Mouse (Mus musculus): ENCODE measurements at regions not wholly inside any gene's neighbourhood (a gene's known extent, or its start where the extent isn't known, plus 50 kb on each side); places are given as distances from the start of the nearest gene placed in this dataset.

DNA sequence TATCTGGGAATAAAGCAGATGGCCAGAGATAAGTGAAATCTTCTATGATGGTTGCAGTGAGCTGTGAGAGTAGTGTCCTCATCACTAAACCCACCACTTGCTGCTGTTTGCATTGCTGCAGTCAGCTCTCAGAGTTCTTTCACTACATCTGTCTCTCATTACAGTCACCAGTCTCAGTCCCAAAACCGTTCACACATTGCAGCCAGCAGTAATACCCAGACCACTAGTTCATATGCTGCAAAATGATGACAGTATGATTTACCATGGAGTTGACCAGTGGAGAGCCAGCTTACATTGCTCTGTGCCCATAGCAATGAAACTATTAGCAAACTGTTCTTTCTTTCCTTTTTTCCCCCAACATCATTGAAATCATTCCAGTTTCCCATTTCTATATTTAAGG lies 718.6 kb downstream of the Tlr4 start:
- no peaks in the 10 kb centered on the region for H3K36me3 ChIP-seq
- no peak overlapping the region for H3K27ac ChIP-seq
- no peak overlapping the region for H3K4me3 ChIP-seq
- no peaks in the 10 kb centered on the region for H3K9me3 ChIP-seq
- no peak for DNase-seq (ENCODE audit: low spot score)
- H3K27me3 ChIP-seq (ENCODE audit: insufficient read depth, poor library complexity, severe bottlenecking) = no peaks in the 10 kb centered on the region
- H3K4me1 ChIP-seq = no peaks in the 10 kb centered on the region
- 71% methylated on average over 1 of the region's 1 CpGs for WGBS

DNA sequence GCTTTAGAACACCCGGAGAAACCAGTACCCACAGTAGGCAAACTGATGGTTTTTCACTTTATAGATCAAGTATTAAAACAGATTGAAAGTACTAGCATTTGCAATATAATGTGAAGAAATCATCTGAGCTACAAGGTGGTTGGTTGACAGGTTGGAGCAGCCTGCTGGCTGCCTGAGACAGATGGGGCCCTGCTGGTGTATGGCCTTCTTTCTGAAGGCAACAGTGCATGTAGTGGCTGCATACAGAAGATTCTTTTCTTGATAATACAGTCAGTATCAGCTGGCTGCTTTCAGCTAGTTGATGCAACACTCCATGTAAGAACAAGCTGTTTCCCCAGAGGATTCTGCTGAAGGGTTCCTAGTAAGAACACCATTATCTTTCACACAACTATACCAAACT lies 720.6 kb downstream of the Tlr4 start:
- H3K9me3 ChIP-seq = no peaks in the 10 kb centered on the region
- no peak overlapping the region for H3K27ac ChIP-seq
- no peaks in the 10 kb centered on the region for H3K4me1 ChIP-seq
- no peak overlapping the region for H3K4me3 ChIP-seq
- no peaks in the 10 kb centered on the region for H3K36me3 ChIP-seq
- no peak for DNase-seq (ENCODE audit: low spot score)
- no peaks in the 10 kb centered on the region for H3K27me3 ChIP-seq (ENCODE audit: insufficient read depth, poor library complexity, severe bottlenecking)
- WGBS = 96% methylated on average over 1 of the region's 1 CpGs

DNA sequence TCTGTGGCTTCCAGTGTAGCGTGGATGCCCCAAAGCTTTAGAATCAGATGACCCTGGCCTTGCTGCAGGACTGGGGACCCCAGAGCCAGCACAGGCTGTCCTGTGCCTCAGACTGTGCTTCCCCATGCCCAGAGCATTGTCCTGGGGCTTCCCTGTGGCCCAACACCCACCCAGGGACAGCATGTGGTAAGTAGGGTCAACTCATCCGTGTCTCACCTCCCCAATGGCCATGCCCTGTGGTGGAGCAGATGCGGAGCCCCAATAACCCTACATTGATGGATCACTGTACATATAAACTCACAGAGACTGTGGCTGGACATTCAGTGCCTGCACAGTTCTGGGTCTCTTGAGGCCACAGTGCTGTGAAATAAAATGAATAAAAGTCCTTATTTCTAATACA lies 726.1 kb downstream of the Tlr4 start:
- Histone ChIP-seq H3K4me3 (no peak overlapping the region), H3K36me3 (no peaks in the 10 kb centered on the region), H3K9me3 (no peaks in the 10 kb centered on the region), H3K27me3 (ENCODE audit: insufficient read depth, poor library complexity, severe bottlenecking) (no peaks in the 10 kb centered on the region), H3K4me1 (no peaks in the 10 kb centered on the region), H3K27ac (no peak overlapping the region)
- peak; percentile 74 for DNase-seq (ENCODE audit: low spot score)
- WGBS = 75% methylated on average over 3 of the region's 3 CpGs

DNA sequence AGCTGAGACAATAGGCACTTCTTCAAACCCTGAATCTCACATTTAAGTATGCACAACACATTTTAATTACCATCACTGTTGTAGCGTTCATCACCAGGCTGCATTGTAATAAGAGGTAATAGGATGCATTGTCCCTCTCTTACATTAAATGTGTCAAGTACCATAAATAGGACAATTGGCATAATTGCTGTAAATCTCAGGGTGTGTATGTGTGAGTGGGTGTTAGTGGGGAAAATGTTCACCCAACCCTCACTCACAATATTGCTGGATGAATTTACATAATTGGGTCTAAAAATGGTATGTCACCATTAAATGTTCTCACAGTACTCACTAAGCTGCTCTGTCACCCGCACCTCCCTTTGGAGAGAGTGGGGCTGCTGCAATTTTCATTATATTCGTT lies 747.4 kb downstream of the Tlr4 start:
- Histone ChIP-seq H3K36me3 (no peaks in the 10 kb centered on the region), H3K4me3 (no peak overlapping the region), H3K4me1 (no peaks in the 10 kb centered on the region), H3K27ac (no peak overlapping the region), H3K9me3 (no peaks in the 10 kb centered on the region), H3K27me3 (ENCODE audit: insufficient read depth, poor library complexity, severe bottlenecking) (no peaks in the 10 kb centered on the region)
- no peak for DNase-seq (ENCODE audit: low spot score)
- 81% methylated on average over 3 of the region's 3 CpGs for WGBS

DNA sequence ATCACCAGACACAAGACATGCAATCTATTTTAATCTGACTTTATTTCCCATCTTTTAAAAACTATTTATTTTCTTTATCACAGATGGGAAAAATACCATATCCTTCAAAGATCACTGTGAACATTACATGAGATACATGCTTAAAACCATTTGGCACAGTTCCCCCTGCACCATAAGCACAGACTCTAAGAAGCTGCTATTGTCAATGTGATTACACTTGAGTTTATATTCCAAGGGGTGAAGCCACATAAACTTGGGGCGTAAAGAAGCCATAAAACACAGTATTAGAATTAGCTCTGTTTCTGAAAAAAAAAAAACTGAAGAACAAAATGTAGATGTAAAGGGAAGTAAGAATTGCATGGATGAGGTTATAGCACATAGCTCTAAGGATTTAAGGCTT lies 762.1 kb downstream of the Tlr4 start:
- no peak overlapping the region for H3K4me3 ChIP-seq
- no peak for DNase-seq (ENCODE audit: low spot score)
- WGBS = 90% methylated on average over 1 of the region's 1 CpGs
- H3K27me3 ChIP-seq (ENCODE audit: insufficient read depth, poor library complexity, severe bottlenecking) = no peaks in the 10 kb centered on the region
- no peaks in the 10 kb centered on the region for H3K9me3 ChIP-seq
- H3K4me1 ChIP-seq = no peaks in the 10 kb centered on the region
- no peaks in the 10 kb centered on the region for H3K36me3 ChIP-seq
- no peak overlapping the region for H3K27ac ChIP-seq

DNA sequence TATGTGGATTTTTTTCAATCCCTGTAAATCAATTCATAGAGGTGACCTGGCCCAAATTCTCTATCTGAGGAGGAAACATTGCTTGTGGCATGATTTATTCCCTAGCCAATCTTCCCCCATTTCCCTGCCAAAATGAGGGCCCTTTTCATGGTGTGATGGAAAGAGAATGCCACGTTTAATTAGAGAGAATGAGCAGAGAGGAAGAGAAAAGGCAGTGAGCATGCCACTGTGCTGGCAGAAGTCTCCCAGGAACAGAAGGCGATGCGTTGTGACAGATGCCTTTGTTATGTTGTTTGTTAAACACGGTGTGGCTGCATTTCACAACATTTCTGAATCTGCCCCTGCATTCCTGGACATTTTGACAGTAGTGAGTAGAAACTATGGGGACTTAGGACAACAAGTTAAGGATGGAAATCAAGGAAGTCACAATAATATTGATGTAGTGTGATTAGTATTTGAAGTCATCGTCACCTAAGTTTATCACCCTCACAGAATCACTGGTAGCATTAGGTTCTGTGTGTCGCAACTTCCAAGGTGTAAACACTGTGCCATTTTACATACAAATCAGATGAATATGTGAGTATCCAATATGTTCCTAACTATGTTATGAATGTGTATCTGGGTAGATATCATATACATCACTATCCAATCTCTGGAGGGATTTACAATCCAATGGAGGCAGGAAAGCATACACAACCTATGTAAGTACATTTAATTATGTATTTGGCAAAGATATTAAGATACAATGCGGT lies 762.8 kb downstream of the Tlr4 start:
- H3K4me3 ChIP-seq = no peak overlapping the region
- H3K27me3 ChIP-seq (ENCODE audit: insufficient read depth, poor library complexity, severe bottlenecking) = no peaks in the 10 kb centered on the region
- 72% methylated on average over 7 of the region's 7 CpGs for WGBS
- no peak overlapping the region for H3K27ac ChIP-seq
- H3K36me3 ChIP-seq = no peaks in the 10 kb centered on the region
- no peak for DNase-seq (ENCODE audit: low spot score)
- H3K9me3 ChIP-seq = no peaks in the 10 kb centered on the region
- H3K4me1 ChIP-seq = no peaks in the 10 kb centered on the region

DNA sequence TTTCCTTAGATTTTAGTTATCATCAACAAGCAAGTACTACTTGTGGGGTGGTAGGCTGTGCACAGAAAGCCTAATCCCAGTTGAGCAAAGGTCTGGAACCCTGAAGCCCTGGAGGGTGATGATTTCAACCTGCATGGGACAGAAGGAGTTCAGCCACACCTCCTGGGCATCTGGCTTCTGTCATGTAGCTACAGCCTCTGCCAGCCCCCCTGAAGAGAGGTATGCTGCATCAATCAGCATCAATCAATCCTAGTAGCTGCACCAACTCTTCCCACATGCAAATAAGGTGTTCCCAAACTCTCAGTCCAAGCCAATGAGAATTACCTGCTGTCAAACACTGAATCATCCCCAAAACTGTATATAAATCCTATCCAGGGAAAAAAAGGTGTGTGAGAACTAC lies 779.8 kb downstream of the Tlr4 start:
- Histone ChIP-seq H3K27ac (no peak overlapping the region), H3K9me3 (no peaks in the 10 kb centered on the region), H3K4me3 (no peak overlapping the region), H3K36me3 (no peaks in the 10 kb centered on the region), H3K27me3 (ENCODE audit: insufficient read depth, poor library complexity, severe bottlenecking) (no peaks in the 10 kb centered on the region), H3K4me1 (no peaks in the 10 kb centered on the region)
- no peak for DNase-seq (ENCODE audit: low spot score)

DNA sequence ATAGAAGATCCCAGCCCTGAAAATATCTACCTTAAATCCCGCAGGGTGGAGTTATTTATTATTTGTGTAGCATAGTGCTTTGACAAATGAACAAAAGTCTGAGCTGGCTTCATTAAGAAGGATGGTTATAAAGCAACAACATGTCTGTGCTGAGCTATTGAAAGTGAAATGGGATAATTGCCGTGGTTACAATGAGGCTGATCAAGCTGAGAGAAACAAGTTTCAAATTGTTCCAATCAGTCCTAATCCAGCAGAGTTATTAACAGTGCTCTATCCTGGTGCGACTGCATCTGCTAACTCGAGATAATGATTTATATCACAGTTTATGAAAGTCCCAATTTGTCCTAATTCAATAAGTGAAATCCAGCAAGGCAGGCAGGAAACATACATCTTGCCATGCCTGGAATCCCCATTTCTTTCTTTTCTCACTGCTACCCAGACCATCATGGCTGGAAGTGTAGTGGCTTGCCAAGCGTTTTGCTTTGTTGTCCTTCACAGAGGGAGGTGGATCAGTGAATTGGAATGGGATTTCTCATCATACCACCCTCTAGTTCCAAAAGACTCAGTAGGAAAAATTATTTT lies 787.2 kb downstream of the Tlr4 start:
- no peak overlapping the region for H3K4me3 ChIP-seq
- H3K27me3 ChIP-seq (ENCODE audit: insufficient read depth, poor library complexity, severe bottlenecking) = no peaks in the 10 kb centered on the region
- WGBS = 75% methylated on average over 5 of the region's 5 CpGs

DNA sequence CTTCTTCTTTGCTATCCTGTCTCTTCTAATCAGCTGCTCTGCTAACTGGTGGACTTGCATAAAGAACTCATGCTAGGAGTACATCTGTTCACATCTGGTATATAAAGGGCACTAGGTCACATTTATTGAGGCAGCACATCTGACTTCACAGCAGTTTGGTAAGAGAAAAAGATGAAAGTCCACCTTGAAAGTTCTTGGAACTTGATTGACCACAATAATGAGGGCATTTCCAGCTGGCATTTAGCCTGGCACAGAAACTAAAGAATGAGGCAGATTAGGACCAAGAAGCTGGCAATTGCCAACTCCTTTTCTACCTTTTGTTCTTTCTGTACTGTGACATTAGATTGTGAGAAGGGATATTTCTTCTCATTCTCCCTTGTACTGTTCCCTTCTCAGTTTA lies 799.3 kb downstream of the Tlr4 start:
- H3K27me3 ChIP-seq (ENCODE audit: insufficient read depth, poor library complexity, severe bottlenecking) = no peaks in the 10 kb centered on the region
- no peaks in the 10 kb centered on the region for H3K9me3 ChIP-seq
- no peak overlapping the region for H3K4me3 ChIP-seq
- no peaks in the 10 kb centered on the region for H3K36me3 ChIP-seq
- no peak for DNase-seq (ENCODE audit: low spot score)
- no peaks in the 10 kb centered on the region for H3K4me1 ChIP-seq
- H3K27ac ChIP-seq = no peak overlapping the region

More for the DNA sequence above, 787.2 kb downstream of the Tlr4 start:
- DNase-seq (ENCODE audit: low spot score) = no peak
- H3K9me3 ChIP-seq = no peaks in the 10 kb centered on the region
- H3K4me1 ChIP-seq = no peaks in the 10 kb centered on the region
- H3K27ac ChIP-seq = no peak overlapping the region
- no peaks in the 10 kb centered on the region for H3K36me3 ChIP-seq

DNA sequence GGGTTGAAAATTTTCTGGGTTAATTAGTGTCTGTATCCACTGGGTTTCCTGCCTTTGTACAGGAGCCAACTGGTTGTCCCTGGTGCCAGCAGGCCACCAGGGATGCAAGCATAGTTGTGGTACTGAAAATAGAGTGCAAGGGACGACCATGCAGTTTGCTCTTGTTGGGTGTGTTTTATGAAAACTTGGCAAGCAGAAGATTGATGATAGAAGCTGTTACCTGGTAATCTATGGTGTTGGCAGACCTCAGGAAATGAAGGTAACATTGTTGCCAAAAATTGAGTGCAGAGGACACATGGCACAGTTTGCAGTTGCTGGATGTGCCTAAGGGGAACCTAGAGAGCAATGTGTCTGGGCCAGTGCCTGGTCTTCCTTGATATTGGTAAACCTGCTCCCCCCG lies 818.7 kb downstream of the Tlr4 start:
- Histone ChIP-seq H3K27me3 (ENCODE audit: insufficient read depth, poor library complexity, severe bottlenecking) (no peaks in the 10 kb centered on the region), H3K36me3 (no peaks in the 10 kb centered on the region), H3K27ac (no peak overlapping the region), H3K9me3 (no peaks in the 10 kb centered on the region), H3K4me3 (no peak overlapping the region), H3K4me1 (no peaks in the 10 kb centered on the region)
- WGBS = 37% methylated on average over 1 of the region's 2 CpGs
- DNase-seq (ENCODE audit: low spot score) = no peak

DNA sequence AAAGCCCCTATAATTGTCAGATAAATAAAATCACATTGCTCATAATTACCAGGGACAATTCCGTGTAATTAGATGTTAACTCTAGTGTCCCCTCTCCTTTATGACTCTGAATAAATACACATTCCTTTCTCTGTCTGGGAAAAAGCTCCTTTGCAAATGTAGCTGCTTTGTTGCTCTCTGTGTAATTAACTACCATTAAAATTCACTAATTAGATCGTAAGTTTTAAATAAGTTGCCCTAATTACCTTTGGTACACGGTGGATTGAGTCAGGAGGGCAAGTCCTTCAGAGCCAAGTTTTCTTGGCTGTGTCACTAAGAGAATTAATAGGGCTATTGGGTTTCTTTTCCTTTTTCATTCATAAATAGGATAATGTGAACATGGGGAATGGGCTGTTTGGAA lies 834.7 kb downstream of the Tlr4 start:
- Histone ChIP-seq H3K4me1 (no peaks in the 10 kb centered on the region), H3K27ac (no peak overlapping the region), H3K36me3 (no peaks in the 10 kb centered on the region), H3K27me3 (ENCODE audit: insufficient read depth, poor library complexity, severe bottlenecking) (no peaks in the 10 kb centered on the region), H3K9me3 (no peaks in the 10 kb centered on the region), H3K4me3 (no peak overlapping the region)
- WGBS = 74% methylated on average over 3 of the region's 3 CpGs
- DNase-seq (ENCODE audit: low spot score) = no peak

DNA sequence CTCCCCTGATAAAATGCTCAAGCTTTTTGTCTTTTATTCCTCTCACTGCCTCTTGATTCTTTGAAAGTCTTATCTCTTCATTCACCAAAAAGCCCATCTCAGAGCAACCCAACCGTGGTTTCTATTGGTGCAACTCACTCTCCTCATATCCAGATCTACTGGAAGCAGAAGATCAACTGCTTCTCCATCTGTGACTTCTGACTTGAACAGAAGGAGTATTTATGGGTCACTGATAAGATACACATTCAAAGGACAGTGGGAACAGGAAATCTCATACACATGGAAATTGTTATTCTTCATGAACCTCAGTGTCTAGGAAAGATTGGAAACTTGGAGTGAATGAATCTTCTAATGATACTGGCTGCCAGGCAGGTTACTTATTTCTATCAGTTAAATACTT lies 846.6 kb downstream of the Tlr4 start:
- no peaks in the 10 kb centered on the region for H3K4me1 ChIP-seq
- no peaks in the 10 kb centered on the region for H3K36me3 ChIP-seq
- H3K27me3 ChIP-seq (ENCODE audit: insufficient read depth, poor library complexity, severe bottlenecking) = no peaks in the 10 kb centered on the region
- H3K9me3 ChIP-seq = no peaks in the 10 kb centered on the region
- no peak overlapping the region for H3K27ac ChIP-seq
- H3K4me3 ChIP-seq = no peak overlapping the region
- WGBS = 48% methylated on average over 1 of the region's 1 CpGs
- DNase-seq (ENCODE audit: low spot score) = no peak

DNA sequence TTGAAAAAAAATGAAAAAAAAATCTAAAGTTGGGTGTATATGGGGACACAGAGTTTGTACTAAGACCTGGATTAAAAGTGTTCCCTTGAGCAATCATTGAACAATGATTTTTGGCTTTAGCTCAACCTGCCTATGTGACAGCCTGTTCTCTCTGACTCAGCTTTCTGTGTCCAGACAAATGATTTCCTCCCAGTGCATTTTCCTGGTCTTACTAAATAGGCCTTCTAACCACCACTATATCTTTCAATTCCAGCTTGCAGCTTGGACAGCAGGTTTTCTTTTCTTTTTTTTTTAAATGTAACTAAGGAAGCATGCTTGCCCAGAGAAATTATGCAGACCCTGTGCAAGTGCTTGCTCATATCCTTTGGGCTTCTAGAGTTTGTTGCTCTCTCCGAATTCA lies 850.2 kb downstream of the Tlr4 start:
- 72% methylated on average over 1 of the region's 1 CpGs for WGBS
- Histone ChIP-seq H3K27ac (no peak overlapping the region), H3K9me3 (no peaks in the 10 kb centered on the region), H3K36me3 (no peaks in the 10 kb centered on the region), H3K27me3 (ENCODE audit: insufficient read depth, poor library complexity, severe bottlenecking) (no peaks in the 10 kb centered on the region), H3K4me1 (no peaks in the 10 kb centered on the region), H3K4me3 (no peak overlapping the region)
- no peak for DNase-seq (ENCODE audit: low spot score)

DNA sequence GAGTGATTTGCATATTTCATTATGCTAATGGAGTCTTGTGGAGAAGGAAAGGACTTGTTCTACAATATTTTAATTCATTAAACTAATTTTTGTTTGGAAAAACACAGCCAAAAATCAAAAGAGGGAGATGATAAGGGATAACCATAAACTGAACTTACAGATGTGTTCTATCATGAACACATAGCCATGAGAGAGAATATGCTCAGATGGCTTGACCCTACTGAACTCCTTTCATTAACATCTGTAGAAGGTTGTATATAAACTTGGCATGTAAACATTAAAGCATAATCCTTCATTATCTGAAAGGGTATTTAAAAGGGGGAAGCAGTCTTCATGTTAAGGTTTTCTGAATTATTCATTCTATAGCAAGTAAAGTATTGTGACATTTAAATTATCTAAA lies 871.1 kb downstream of the Tlr4 start:
- no peak overlapping the region for H3K4me3 ChIP-seq
- no peaks in the 10 kb centered on the region for H3K4me1 ChIP-seq
- H3K36me3 ChIP-seq = no peaks in the 10 kb centered on the region
- no peaks in the 10 kb centered on the region for H3K27me3 ChIP-seq (ENCODE audit: insufficient read depth, poor library complexity, severe bottlenecking)
- H3K9me3 ChIP-seq = no peaks in the 10 kb centered on the region
- DNase-seq (ENCODE audit: low spot score) = no peak
- H3K27ac ChIP-seq = no peak overlapping the region

Data from heart, embryonic 10.5 days (tissue).